Mouse (Mus musculus) lung, postnatal 36 days (tissue): ENCODE results near the gene Nfib.

Experiments
- DNase-seq: peaks from one replicate; pipeline ENCODE4 v3.0.0; 2022; ENCODE audit warnings: mixed read lengths

Nfib gene

GRCm38 (mm10) chr4:82494829-82495228 lies 210.7 kb downstream of the Nfib start:
- DNase-seq: no peak

DNA sequence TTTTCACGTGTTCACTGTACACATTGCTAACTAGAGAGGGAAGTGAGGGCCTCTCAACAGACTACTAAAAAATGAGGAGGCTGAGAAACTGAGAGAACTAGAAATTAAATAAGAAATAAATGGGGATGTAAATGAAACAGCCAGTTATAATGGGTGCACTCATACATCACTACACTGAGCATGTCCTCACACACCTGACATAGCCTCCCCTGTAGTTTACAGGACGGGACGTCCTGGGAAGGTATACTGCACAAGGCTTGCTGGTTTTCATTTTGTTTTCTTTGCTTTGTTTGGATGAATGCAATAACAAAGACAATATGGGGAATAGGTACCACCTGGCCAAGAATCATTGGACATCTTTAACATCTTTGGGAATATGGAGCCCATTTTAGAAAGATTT lies 211.1 kb downstream of the Nfib start:
- no peak for DNase-seq

DNA sequence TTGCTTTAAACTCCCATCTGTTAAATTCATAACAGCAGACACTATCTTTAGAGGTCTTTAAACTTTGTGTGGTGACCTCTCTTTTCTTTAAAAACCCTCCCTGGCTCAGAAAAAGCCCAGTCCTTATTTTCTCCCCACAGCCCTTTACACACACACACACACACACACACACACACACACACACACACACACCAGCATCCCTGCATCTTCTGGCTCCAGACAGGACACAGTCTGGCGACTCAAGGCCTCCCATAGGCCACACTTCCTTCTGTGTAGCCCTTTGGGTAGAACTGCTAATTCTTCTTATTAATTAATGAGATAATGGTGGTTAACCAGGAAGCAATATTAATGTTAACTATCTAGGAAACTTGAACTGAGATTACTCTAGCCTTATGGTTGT lies 211.7 kb downstream of the Nfib start:
- no peak for DNase-seq

- DNase-seq: no peak
Measured at GRCm38 (mm10) chr4:82493363-82493762, 212.2 kb downstream of the Nfib start.

DNA sequence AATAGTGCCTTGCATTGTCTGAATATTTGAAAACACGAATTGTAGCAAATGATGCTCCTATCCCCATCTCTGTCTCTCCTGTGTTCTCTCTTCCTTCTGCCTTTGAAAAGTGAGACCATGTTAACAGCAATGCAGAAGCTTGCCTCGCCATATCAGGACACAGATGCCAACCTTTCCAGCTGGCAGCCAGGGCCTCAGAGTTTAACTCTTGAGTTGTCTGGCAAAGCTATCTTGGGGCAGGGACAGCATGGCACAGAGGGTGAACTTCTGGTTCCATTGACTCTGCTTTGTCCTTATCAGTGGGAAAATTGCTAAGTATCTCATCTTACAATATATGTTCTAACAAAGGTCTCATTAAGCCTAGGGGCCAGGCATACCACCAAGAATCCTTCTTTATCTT lies 212.8 kb downstream of the Nfib start:
- no peak for DNase-seq

GRCm38 (mm10) chr4:82489939-82490338 lies 215.6 kb downstream of the Nfib start:
- DNase-seq: no peak

GRCm38 (mm10) chr4:82485910-82486309 lies 219.6 kb downstream of the Nfib start:
- DNase-seq: no peak

DNA sequence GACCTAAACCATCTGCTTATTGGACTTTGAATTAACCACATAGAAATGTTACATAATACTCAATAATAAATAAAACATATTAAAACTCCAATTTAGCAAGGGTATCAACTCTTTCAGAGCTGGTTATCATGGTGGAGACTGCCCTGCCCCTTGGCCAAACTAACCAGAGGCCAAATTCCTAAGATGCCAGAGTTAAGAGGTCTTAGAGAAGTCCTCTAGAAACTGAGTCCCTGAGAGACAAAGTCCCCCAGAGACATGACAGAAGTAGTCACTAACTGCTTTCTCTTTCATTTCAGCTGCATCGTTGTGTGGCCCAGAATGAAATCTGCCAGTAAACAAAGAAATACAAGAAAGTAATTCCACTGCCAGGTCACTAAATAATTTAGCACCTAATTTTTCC lies 221.7 kb downstream of the Nfib start:
- DNase-seq: peak; percentile 47

GRCm38 (mm10) chr4:82483298-82483697 lies 222.3 kb downstream of the Nfib start:
- DNase-seq: peak; percentile 54

DNA sequence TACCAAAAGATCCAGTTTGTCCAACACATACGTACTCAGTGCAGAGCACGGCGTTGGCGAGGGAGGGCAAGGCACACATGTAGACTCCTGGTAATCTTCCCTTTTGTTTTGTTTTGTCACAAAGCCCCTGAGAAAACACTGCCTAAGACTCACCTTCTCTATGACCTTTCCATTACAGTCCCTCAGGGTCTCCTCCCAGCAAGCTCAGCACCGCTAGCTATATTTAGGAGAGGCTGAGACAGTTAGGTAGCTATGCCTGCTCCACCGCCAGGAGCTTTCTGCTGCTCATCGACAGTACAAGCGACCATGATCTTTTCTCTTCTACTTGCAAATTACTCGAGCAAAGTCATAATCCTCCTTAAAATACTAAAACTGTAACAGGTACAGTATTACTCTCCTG lies 224.9 kb downstream of the Nfib start:
- no peak for DNase-seq

DNA sequence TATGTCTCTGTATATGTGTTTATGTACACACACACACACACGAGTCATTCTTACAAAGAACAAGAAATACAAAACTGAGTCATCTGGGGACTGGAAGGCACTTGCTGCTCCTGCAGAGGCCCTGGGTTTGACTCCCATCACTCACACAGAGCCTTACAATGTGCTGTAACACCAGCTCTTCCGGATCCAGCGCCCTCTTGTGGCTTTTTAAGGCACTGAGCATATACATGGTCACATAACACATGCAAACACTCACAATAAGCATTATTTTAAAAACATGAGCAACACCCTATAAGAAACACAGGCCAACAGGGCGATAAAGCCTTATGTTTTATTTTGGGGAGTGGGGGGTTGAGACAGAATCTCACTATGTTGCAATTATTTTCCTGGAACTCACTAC lies 226.2 kb downstream of the Nfib start:
- no peak for DNase-seq

- DNase-seq: no peak
Measured at GRCm38 (mm10) chr4:82477742-82478141, 227.8 kb downstream of the Nfib start.

GRCm38 (mm10) chr4:82476411-82476810 lies 229.1 kb downstream of the Nfib start:
- no peak for DNase-seq

DNA sequence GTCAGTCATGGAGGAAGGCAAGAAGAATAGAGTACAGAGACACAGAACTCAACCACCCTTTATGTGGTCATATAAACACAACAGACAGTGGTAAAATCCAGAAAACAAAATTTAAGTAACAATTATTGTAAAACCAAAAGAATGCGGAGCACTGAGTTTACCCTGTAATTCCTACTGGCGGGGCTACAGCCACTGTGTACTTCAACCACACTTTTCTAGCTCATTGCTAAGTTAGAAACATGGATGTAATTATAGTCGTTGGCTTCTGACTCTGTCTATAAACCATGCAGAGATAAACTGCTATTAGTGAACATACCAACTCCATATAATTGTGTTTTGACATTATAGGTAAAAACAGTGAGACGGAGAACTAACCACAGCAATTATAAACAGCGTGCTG lies 231.2 kb downstream of the Nfib start:
- no peak for DNase-seq

DNA sequence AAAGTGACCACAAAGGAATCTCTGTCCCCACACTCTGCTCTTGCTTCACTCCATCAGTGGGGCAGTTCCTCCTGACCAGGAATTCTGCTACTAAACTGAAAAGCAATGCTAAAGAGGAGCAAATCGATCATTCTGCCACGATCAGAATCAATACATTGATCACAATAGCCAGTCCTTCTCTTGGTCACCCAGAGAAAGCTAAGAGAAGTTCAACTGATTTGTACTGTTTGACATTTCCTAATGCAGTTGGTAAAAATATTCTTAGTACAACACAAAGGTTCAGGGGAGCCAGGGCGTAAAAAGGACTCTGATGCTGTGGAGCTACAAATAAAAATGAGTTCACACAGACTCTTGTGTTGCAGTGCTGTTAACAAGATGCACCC lies 234.6 kb downstream of the Nfib start:
- no peak for DNase-seq

GRCm38 (mm10) chr4:82470212-82470937 lies 235.2 kb downstream of the Nfib start:
- DNase-seq: peak; percentile 63

GRCm38 (mm10) chr4:82468944-82469343 lies 236.6 kb downstream of the Nfib start:
- no peak for DNase-seq

DNA sequence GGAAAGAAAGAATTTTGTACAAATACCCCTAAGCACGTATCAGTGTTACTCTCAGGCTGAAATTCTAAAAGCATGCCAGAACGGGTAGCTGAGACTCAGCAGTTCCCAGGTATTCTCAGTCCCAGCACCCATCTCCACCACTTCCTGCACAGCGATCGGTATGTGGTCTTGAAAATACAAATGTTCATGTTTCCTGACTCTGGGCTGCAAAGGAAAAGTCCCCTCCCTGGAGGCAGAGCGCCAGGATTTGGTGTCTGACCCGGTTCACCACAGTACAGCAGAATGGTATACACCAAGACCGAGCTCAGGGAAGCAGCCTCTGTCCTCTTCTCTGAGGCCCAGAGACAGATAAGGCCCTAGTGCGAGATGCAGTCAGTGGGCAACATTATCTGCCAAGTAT lies 238.8 kb downstream of the Nfib start:
- peak; percentile 82 for DNase-seq

- DNase-seq: peak; percentile 49
Measured at GRCm38 (mm10) chr4:82466144-82466543, 239.4 kb downstream of the Nfib start.

DNA sequence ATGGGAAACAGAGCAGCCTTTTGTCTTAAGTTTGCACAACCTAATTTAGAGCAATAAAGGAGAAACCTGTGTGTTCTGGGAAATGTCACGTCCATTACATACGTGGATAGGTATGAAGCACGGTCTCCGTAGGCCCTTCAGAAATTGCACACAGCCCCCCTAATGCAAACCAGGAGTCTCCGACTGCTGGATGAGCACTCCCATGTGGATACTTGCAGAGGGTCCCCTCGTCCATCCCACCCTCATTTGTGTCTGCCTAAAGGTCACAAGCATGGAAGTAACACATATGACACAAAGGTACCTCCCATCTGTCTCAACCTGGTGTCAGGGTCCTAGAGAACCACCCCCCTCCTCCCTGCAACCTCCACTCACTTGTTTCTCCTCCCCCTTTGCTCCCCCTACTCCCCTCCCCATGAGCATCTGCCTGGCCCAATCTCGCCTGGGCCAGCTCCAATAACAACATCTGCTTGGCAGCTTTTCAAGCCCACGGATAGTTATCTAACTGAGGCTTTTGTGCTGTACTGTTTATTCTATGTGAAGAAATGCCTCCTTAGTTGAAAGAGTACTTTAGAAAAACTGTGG lies 241.4 kb downstream of the Nfib start:
- DNase-seq: peak; percentile 80

GRCm38 (mm10) chr4:82463189-82463715 lies 242.3 kb downstream of the Nfib start:
- no peak for DNase-seq

GRCm38 (mm10) chr4:82461676-82462075 lies 243.9 kb downstream of the Nfib start:
- no peak for DNase-seq

GRCm38 (mm10) chr4:82458895-82459294 lies 246.7 kb downstream of the Nfib start:
- no peak for DNase-seq

GRCm38 (mm10) chr4:82456908-82457307 lies 248.6 kb downstream of the Nfib start:
- DNase-seq: no peak

DNA sequence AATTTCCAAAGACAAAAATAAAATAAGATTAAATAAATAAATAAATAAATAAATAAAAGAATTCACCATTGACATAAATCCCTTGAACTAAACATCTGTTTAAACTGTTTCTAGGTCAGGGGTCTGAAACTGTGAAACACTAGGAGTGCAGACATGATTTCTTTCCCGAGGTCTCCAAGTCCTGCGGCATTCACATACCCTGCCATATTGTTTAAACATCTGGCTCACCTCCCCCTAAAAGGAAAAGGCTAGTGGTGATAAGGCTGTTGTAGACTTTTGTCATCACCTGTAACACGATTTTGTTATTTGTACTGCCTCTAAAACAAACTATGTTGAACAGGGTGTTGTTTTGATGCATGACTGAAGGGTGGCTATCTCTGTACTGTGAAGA lies 249.2 kb downstream of the Nfib start:
- DNase-seq: no peak
